Mouse (Mus musculus): ENCODE results near the gene Arhgef12. TPM values are rescaled to one million over a fixed set of nuclear protein-coding genes. Genes with fewer than 3 reads are reported as not detected.

The Arhgef12 gene
- polyA plus RNA-seq, 1 experiment from 2014 or later = 3.9 TPM

- 78% methylated on average over 5 of the region's 5 CpGs for WGBS
- Histone ChIP-seq H3K4me1 (replicated peaks; ENCODE audit: control insufficient read depth, insufficient read depth, low read length) (no peaks in the 10 kb centered on the region), H3K4me2 (replicated peaks; ENCODE audit: low read depth) (no peak overlapping the region), H3K9me3 (ENCODE audit: control insufficient read depth) (no peaks in the 10 kb centered on the region), H3K9ac (ENCODE audit: low read depth, low read length) (no peak overlapping the region), H3K4me3 (ENCODE audit: low read depth, low read length) (no peak overlapping the region), H3K27me3 (replicated peaks; ENCODE audit: control insufficient read depth, insufficient read depth, low read length) (no peaks in the 10 kb centered on the region), H3K27ac (ENCODE audit: low read depth, low read length) (no peak overlapping the region), H3K36me3 (ENCODE audit: control insufficient read depth, insufficient read depth) (peaks cover 18% of the 10 kb centered on the region)
- no peak for TF ChIP-seq CTCF (IDR thresholded peaks at IDR 0.05; ENCODE audit: low read depth)
- no peak for ATAC-seq
Observed at GRCm38 (mm10) chr9:43021515-43022251, 85.4 kb downstream of the Arhgef12 start.

GRCm38 (mm10) chr9:43019656-43020055 is 87.4 kb downstream of the Arhgef12 start:
- 93% methylated on average over 9 of the region's 9 CpGs for WGBS
- ATAC-seq = no peak
- Histone ChIP-seq H3K4me3 (ENCODE audit: low read depth, low read length) (no peak overlapping the region), H3K9ac (ENCODE audit: low read depth, low read length) (no peak overlapping the region), H3K27me3 (replicated peaks; ENCODE audit: control insufficient read depth, insufficient read depth, low read length) (no peaks in the 10 kb centered on the region), H3K9me3 (ENCODE audit: control insufficient read depth) (no peaks in the 10 kb centered on the region), H3K36me3 (ENCODE audit: control insufficient read depth, insufficient read depth) (peaks cover 21% of the 10 kb centered on the region), H3K27ac (ENCODE audit: low read depth, low read length) (no peak overlapping the region), H3K4me1 (replicated peaks; ENCODE audit: control insufficient read depth, insufficient read depth, low read length) (no peaks in the 10 kb centered on the region), H3K4me2 (replicated peaks; ENCODE audit: low read depth) (no peak overlapping the region)
- TF ChIP-seq CTCF (IDR thresholded peaks at IDR 0.05; ENCODE audit: low read depth) = no peak

GRCm38 (mm10) chr9:43015786-43016185 is 91.3 kb downstream of the Arhgef12 start:
- H3K9ac ChIP-seq (ENCODE audit: low read depth, low read length) = no peak overlapping the region
- H3K27ac ChIP-seq (ENCODE audit: low read depth, low read length) = no peak overlapping the region
- TF ChIP-seq CTCF (IDR thresholded peaks at IDR 0.05; ENCODE audit: low read depth) = peak; percentile 57
- 86% methylated on average over 5 of the region's 5 CpGs for WGBS
- H3K27me3 ChIP-seq (replicated peaks; ENCODE audit: control insufficient read depth, insufficient read depth, low read length) = no peaks in the 10 kb centered on the region
- peaks cover 21% of the 10 kb centered on the region; the same call in 1 of the 2 replicates for H3K36me3 ChIP-seq (ENCODE audit: control insufficient read depth, insufficient read depth)
- no peak for ATAC-seq
- H3K4me3 ChIP-seq (ENCODE audit: low read depth, low read length) = no peak overlapping the region
- H3K4me1 ChIP-seq (replicated peaks; ENCODE audit: control insufficient read depth, insufficient read depth, low read length) = no peaks in the 10 kb centered on the region
- no peak overlapping the region for H3K4me2 ChIP-seq (replicated peaks; ENCODE audit: low read depth)
- no peaks in the 10 kb centered on the region for H3K9me3 ChIP-seq (ENCODE audit: control insufficient read depth)

DNA sequence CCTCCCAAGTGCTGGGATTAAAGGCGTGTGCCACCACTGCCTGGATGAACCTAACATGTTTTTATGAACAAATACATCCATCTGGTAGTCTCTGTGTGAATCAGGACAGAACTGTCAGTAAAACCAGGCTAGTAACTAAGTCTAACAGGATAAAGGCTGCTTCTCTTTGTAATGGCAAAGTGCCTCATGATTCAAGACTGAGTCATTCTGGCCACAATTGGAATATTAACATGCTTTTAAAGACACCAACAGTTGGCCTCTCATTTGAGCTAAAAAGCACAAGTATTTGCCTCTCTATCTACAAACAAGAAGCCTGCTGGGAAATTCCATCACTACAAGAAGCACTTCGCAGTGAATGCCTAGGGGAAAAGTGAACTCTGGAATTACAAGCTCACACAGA is 91.7 kb downstream of the Arhgef12 start:
- H3K27me3 ChIP-seq (replicated peaks; ENCODE audit: control insufficient read depth, insufficient read depth, low read length) = no peaks in the 10 kb centered on the region
- no peak overlapping the region for H3K4me2 ChIP-seq (replicated peaks; ENCODE audit: low read depth)
- no peaks in the 10 kb centered on the region for H3K4me1 ChIP-seq (replicated peaks; ENCODE audit: control insufficient read depth, insufficient read depth, low read length)
- no peak for ATAC-seq
- no peak overlapping the region for H3K9ac ChIP-seq (ENCODE audit: low read depth, low read length)
- peaks cover 19% of the 10 kb centered on the region; the same call in 1 of the 2 replicates for H3K36me3 ChIP-seq (ENCODE audit: control insufficient read depth, insufficient read depth)
- no peak overlapping the region for H3K27ac ChIP-seq (ENCODE audit: low read depth, low read length)
- WGBS = 92% methylated on average over 2 of the region's 2 CpGs
- H3K4me3 ChIP-seq (ENCODE audit: low read depth, low read length) = no peak overlapping the region
- H3K9me3 ChIP-seq (ENCODE audit: control insufficient read depth) = no peaks in the 10 kb centered on the region
- TF ChIP-seq CTCF (IDR thresholded peaks at IDR 0.05; ENCODE audit: low read depth) = no peak

GRCm38 (mm10) chr9:43014886-43015285 is 92.2 kb downstream of the Arhgef12 start:
- no peak for TF ChIP-seq CTCF (IDR thresholded peaks at IDR 0.05; ENCODE audit: low read depth)
- Histone ChIP-seq H3K4me2 (replicated peaks; ENCODE audit: low read depth) (no peak overlapping the region), H3K27ac (ENCODE audit: low read depth, low read length) (no peak overlapping the region), H3K27me3 (replicated peaks; ENCODE audit: control insufficient read depth, insufficient read depth, low read length) (no peaks in the 10 kb centered on the region), H3K36me3 (ENCODE audit: control insufficient read depth, insufficient read depth) (peaks cover 19% of the 10 kb centered on the region; the same call in 1 of the 2 replicates), H3K4me3 (ENCODE audit: low read depth, low read length) (no peak overlapping the region), H3K4me1 (replicated peaks; ENCODE audit: control insufficient read depth, insufficient read depth, low read length) (no peaks in the 10 kb centered on the region), H3K9ac (ENCODE audit: low read depth, low read length) (no peak overlapping the region), H3K9me3 (ENCODE audit: control insufficient read depth) (no peaks in the 10 kb centered on the region)
- ATAC-seq = no peak
- WGBS = 91% methylated on average over 1 of the region's 1 CpGs

- Histone ChIP-seq H3K4me1 (replicated peaks; ENCODE audit: control insufficient read depth, insufficient read depth, low read length) (no peaks in the 10 kb centered on the region), H3K27me3 (replicated peaks; ENCODE audit: control insufficient read depth, insufficient read depth, low read length) (no peaks in the 10 kb centered on the region), H3K4me2 (replicated peaks; ENCODE audit: low read depth) (no peak overlapping the region), H3K9me3 (ENCODE audit: control insufficient read depth) (no peaks in the 10 kb centered on the region), H3K36me3 (ENCODE audit: control insufficient read depth, insufficient read depth) (peaks cover 11% of the 10 kb centered on the region; the same call in 1 of the 2 replicates), H3K9ac (ENCODE audit: low read depth, low read length) (no peak overlapping the region), H3K27ac (ENCODE audit: low read depth, low read length) (no peak overlapping the region), H3K4me3 (ENCODE audit: low read depth, low read length) (no peak overlapping the region)
- no peak for ATAC-seq
- 79% methylated on average over 5 of the region's 5 CpGs for WGBS
- TF ChIP-seq CTCF (IDR thresholded peaks at IDR 0.05; ENCODE audit: low read depth) = no peak
Observed at GRCm38 (mm10) chr9:43012541-43012940, 94.5 kb downstream of the Arhgef12 start.

All from intestine, postnatal 0 days (tissue).